Mouse (Mus musculus): ENCODE results near the gene Hectd3. TPM values are rescaled to one million over a fixed set of nuclear protein-coding genes. Genes with fewer than 3 reads are reported as not detected.

Hectd3 gene
- total and polyA plus RNA-seq, 3 experiments, result 6.6 to 8.6 (median 7.8) TPM

GRCm38 (mm10) chr4:117049485-117049884, 54.4 kb downstream of the Hectd3 start:
- no peak overlapping the region for H3K4me3 ChIP-seq (replicated peaks in 1 of 3; ENCODE audit: low read depth in 2 of 3, low read length in 2 of 3, poor library complexity in 1 of 3)
- no peak for DNase-seq (ENCODE audit: extremely low read depth)
- H3K79me2 ChIP-seq (replicated peaks; ENCODE audit: control insufficient read depth, extremely low read depth, insufficient read depth, poor library complexity, severe bottlenecking), result no peaks in the 10 kb centered on the region; the same call in 1 of the 2 replicates
- H3K9me3 ChIP-seq (replicated peaks; ENCODE audit: low read length), result no peaks in the 10 kb centered on the region
- peaks cover 22 to 73% of the 10 kb centered on the region in 2 experiments for H3K36me3 ChIP-seq (replicated peaks in 1 of 2; ENCODE audit: control insufficient read depth in 1 of 2, insufficient read depth in 1 of 2, low read length in 1 of 2)
- in situ Hi-C loops (cut with MboI; ENCODE audit: low pct_ligation_motif_present, low pct_unique_long_range_greater_than_20kb, low sequenced_read_pairs) (no loop called here), dilution Hi-C loops (cut with MboI; ENCODE audit: extremely low pct_ligation_motif_present, extremely low pct_unique_long_range_greater_than_20kb, low sequenced_read_pairs) (no loop called here)
- no peak overlapping the region for H3K9ac ChIP-seq (ENCODE audit: insufficient read depth, low read depth)
- H3K4me2 ChIP-seq (ENCODE audit: insufficient read depth, low read depth, poor library complexity, severe bottlenecking), result no peak overlapping the region
- no peak overlapping the region for H3K27ac ChIP-seq (ENCODE audit: insufficient read depth, low read depth)
- peaks cover 0 to 9% of the 10 kb centered on the region in 2 experiments; a peak in 2 of 4 replicates for H3K4me1 ChIP-seq (ENCODE audit: control insufficient read depth in 1 of 2, insufficient read depth in 2 of 2)
- no peak for TF ChIP-seq RCOR1 (conservative IDR thresholded peaks at IDR 0.05; ENCODE audit: low read depth, low read length)
- TF ChIP-seq ZC3H11A (IDR thresholded peaks at IDR 0.05; ENCODE audit: low read depth, low read length), result no peak
- no peaks in the 10 kb centered on the region for H3K27me3 ChIP-seq (replicated peaks)

- Histone ChIP-seq H3K27me3 (replicated peaks) (no peaks in the 10 kb centered on the region), H3K9ac (ENCODE audit: insufficient read depth, low read depth) (no peak overlapping the region), H3K4me2 (ENCODE audit: insufficient read depth, low read depth, poor library complexity, severe bottlenecking) (no peak overlapping the region), H3K79me2 (replicated peaks; ENCODE audit: control insufficient read depth, extremely low read depth, insufficient read depth, poor library complexity, severe bottlenecking) (no peaks in the 10 kb centered on the region), H3K4me1 (ENCODE audit: control insufficient read depth in 1 of 2, insufficient read depth in 2 of 2) (0 out of 4 replicates have a peak, but pooled peaks cover 0 to 3% of the 10 kb centered on the region in 2 experiments), H3K27ac (ENCODE audit: insufficient read depth, low read depth) (no peak overlapping the region), H3K4me3 (replicated peaks in 1 of 3; ENCODE audit: low read depth in 2 of 3, low read length in 2 of 3, poor library complexity in 1 of 3) (no peak overlapping the region), H3K9me3 (replicated peaks; ENCODE audit: low read length) (no peaks in the 10 kb centered on the region), H3K36me3 (replicated peaks in 1 of 2; ENCODE audit: control insufficient read depth in 1 of 2, insufficient read depth in 1 of 2, low read length in 1 of 2) (peaks cover 20 to 67% of the 10 kb centered on the region in 2 experiments)
- in situ Hi-C loops (cut with MboI; ENCODE audit: low pct_ligation_motif_present, low pct_unique_long_range_greater_than_20kb, low sequenced_read_pairs), result no loop called here
- no peak for DNase-seq (ENCODE audit: extremely low read depth)
- TF ChIP-seq USF2 (conservative IDR thresholded peaks at IDR 0.05; ENCODE audit: low read depth, low read length) (no peak), NRF1 (IDR thresholded peaks at IDR 0.05; ENCODE audit: low read depth, low read length) (no peak), JUND (conservative IDR thresholded peaks at IDR 0.05; ENCODE audit: low read depth, low read length) (no peak), SIN3A (IDR thresholded peaks at IDR 0.05; ENCODE audit: low read length) (no peak), SMC3 (IDR thresholded peaks at IDR 0.05; ENCODE audit: low read depth, low read length) (no peak), NELFE (IDR thresholded peaks at IDR 0.05; ENCODE audit: low read depth, low read length) (no peak), MAX (IDR thresholded peaks at IDR 0.05; ENCODE audit: low read length) (no peak)
- dilution Hi-C loops (cut with MboI; ENCODE audit: extremely low pct_ligation_motif_present, extremely low pct_unique_long_range_greater_than_20kb, low sequenced_read_pairs), result no loop called here
These were observed 57.5 kb downstream of the Hectd3 start for GRCm38 (mm10) chr4:117052626-117053025.

GRCm38 (mm10) chr4:117053956-117054355, 58.8 kb downstream of the Hectd3 start:
- Histone ChIP-seq H3K4me1 (ENCODE audit: control insufficient read depth in 1 of 2, insufficient read depth in 2 of 2) (0 out of 4 replicates have a peak, but pooled peaks cover 0 to 3% of the 10 kb centered on the region in 2 experiments), H3K4me3 (replicated peaks in 1 of 3; ENCODE audit: low read depth in 2 of 3, low read length in 2 of 3, poor library complexity in 1 of 3) (no peak overlapping the region), H3K9ac (ENCODE audit: insufficient read depth, low read depth) (no peak overlapping the region), H3K27ac (ENCODE audit: insufficient read depth, low read depth) (no peak overlapping the region), H3K4me2 (ENCODE audit: insufficient read depth, low read depth, poor library complexity, severe bottlenecking) (no peak overlapping the region), H3K27me3 (replicated peaks) (no peaks in the 10 kb centered on the region), H3K9me3 (replicated peaks; ENCODE audit: low read length) (no peaks in the 10 kb centered on the region), H3K79me2 (replicated peaks; ENCODE audit: control insufficient read depth, extremely low read depth, insufficient read depth, poor library complexity, severe bottlenecking) (no peaks in the 10 kb centered on the region), H3K36me3 (replicated peaks in 1 of 2; ENCODE audit: control insufficient read depth in 1 of 2, insufficient read depth in 1 of 2, low read length in 1 of 2) (peaks cover 23 to 66% of the 10 kb centered on the region in 2 experiments)
- in situ Hi-C loops (cut with MboI; ENCODE audit: low pct_ligation_motif_present, low pct_unique_long_range_greater_than_20kb, low sequenced_read_pairs), result no loop called here
- dilution Hi-C loops (cut with MboI; ENCODE audit: extremely low pct_ligation_motif_present, extremely low pct_unique_long_range_greater_than_20kb, low sequenced_read_pairs), result no loop called here
- TF ChIP-seq HCFC1 (IDR thresholded peaks at IDR 0.05; ENCODE audit: low read depth, low read length), result no peak
- DNase-seq (ENCODE audit: extremely low read depth), result no peak

Other genes with a start within 250 kb of the Hectd3 start
- gene Toe1, start 187.7 kb upstream of the Hectd3 start, total RNA-seq (2012; rRNA removed), result 31.3 and 39.0 TPM in 2 replicates
- 45.2 and 47.8 TPM in 2 replicates for gene Toe1, start 187.7 kb upstream of the Hectd3 start, total RNA-seq (2014; rRNA removed)
- 37.0 and 40.3 TPM in 2 replicates for gene Toe1, start 187.7 kb upstream of the Hectd3 start, polyA plus RNA-seq (2012; ENCODE audit: insufficient read length, low read depth)
- gene Mutyh, start 187.6 kb upstream of the Hectd3 start, total RNA-seq (2012; rRNA removed), result 11.2 and 12.1 TPM in 2 replicates
- gene Mutyh, start 187.6 kb upstream of the Hectd3 start, total RNA-seq (2014; rRNA removed), result 12.5 and 15.7 TPM in 2 replicates
- 10.5 and 13.1 TPM in 2 replicates for gene Mutyh, start 187.6 kb upstream of the Hectd3 start, polyA plus RNA-seq (2012; ENCODE audit: insufficient read length, low read depth)
- gene Hpdl, start 173.6 kb upstream of the Hectd3 start, total RNA-seq (2012; rRNA removed), result 1.2 and 1.6 TPM in 2 replicates
- gene Hpdl, start 173.6 kb upstream of the Hectd3 start, total RNA-seq (2014; rRNA removed), result 0.20 and 0.31 TPM in 2 replicates
- gene Hpdl, start 173.6 kb upstream of the Hectd3 start, polyA plus RNA-seq (2012; ENCODE audit: insufficient read length, low read depth), result 0.59 and 0.67 TPM in 2 replicates
- gene Zswim5, start 117.9 kb upstream of the Hectd3 start, total RNA-seq (2012; rRNA removed), result 0.92 and 1.1 TPM in 2 replicates
- 1.0 and 1.2 TPM in 2 replicates for gene Zswim5, start 117.9 kb upstream of the Hectd3 start, total RNA-seq (2014; rRNA removed)
- gene Zswim5, start 117.9 kb upstream of the Hectd3 start, polyA plus RNA-seq (2012; ENCODE audit: insufficient read length, low read depth), result 0.98 and 1.2 TPM in 2 replicates
- 62.1 and 66.4 TPM in 2 replicates for gene Urod, start 904 bp upstream of the Hectd3 start, total RNA-seq (2012; rRNA removed)
- 81.0 and 82.1 TPM in 2 replicates for gene Urod, start 904 bp upstream of the Hectd3 start, total RNA-seq (2014; rRNA removed)
- 53.1 and 57.7 TPM in 2 replicates for gene Urod, start 904 bp upstream of the Hectd3 start, polyA plus RNA-seq (2012; ENCODE audit: insufficient read length, low read depth)
- 49.9 and 62.2 TPM in 2 replicates for gene Eif2b3, start 24.1 kb downstream of the Hectd3 start, total RNA-seq (2012; rRNA removed)
- gene Eif2b3, start 24.1 kb downstream of the Hectd3 start, total RNA-seq (2014; rRNA removed), result 88.7 and 96.2 TPM in 2 replicates
- 83.3 and 84.9 TPM in 2 replicates for gene Eif2b3, start 24.1 kb downstream of the Hectd3 start, polyA plus RNA-seq (2012; ENCODE audit: insufficient read length, low read depth)
- 0.04 and 0.21 TPM in 2 replicates for gene Ptch2, start 100.8 kb downstream of the Hectd3 start, total RNA-seq (2012; rRNA removed)
- gene Ptch2, start 100.8 kb downstream of the Hectd3 start, total RNA-seq (2014; rRNA removed), result not detected in 2 replicates
- 0.46 and 0.79 TPM in 2 replicates for gene Ptch2, start 100.8 kb downstream of the Hectd3 start, polyA plus RNA-seq (2012; ENCODE audit: insufficient read length, low read depth)
- 31.5 and 32.4 TPM in 2 replicates for gene Btbd19, start 130.4 kb downstream of the Hectd3 start, total RNA-seq (2012; rRNA removed)
- gene Btbd19, start 130.4 kb downstream of the Hectd3 start, total RNA-seq (2014; rRNA removed), result 49.7 and 51.1 TPM in 2 replicates
- gene Btbd19, start 130.4 kb downstream of the Hectd3 start, polyA plus RNA-seq (2012; ENCODE audit: insufficient read length, low read depth), result 32.9 and 36.3 TPM in 2 replicates
- gene Tctex1d4, start 131.5 kb downstream of the Hectd3 start, total RNA-seq (2012; rRNA removed), result 0.55 and 0.98 TPM in 2 replicates
- gene Tctex1d4, start 131.5 kb downstream of the Hectd3 start, total RNA-seq (2014; rRNA removed), result not detected in 2 replicates
- gene Tctex1d4, start 131.5 kb downstream of the Hectd3 start, polyA plus RNA-seq (2012; ENCODE audit: insufficient read length, low read depth), result not detected in 2 replicates
- gene Plk3, start 138.6 kb downstream of the Hectd3 start, total RNA-seq (2012; rRNA removed), result 12.0 and 13.8 TPM in 2 replicates
- gene Plk3, start 138.6 kb downstream of the Hectd3 start, total RNA-seq (2014; rRNA removed), result 8.6 and 8.8 TPM in 2 replicates
- 14.7 and 18.5 TPM in 2 replicates for gene Plk3, start 138.6 kb downstream of the Hectd3 start, polyA plus RNA-seq (2012; ENCODE audit: insufficient read length, low read depth)
- 5,379 and 5,435 TPM in 2 replicates for gene Rps8, start 160.9 kb downstream of the Hectd3 start, total RNA-seq (2012; rRNA removed)
- 2,191 and 2,455 TPM in 2 replicates for gene Rps8, start 160.9 kb downstream of the Hectd3 start, total RNA-seq (2014; rRNA removed)
- gene Rps8, start 160.9 kb downstream of the Hectd3 start, polyA plus RNA-seq (2012; ENCODE audit: insufficient read length, low read depth), result 1,480 and 1,967 TPM in 2 replicates
- gene Kif2c, start 187.3 kb downstream of the Hectd3 start, total RNA-seq (2012; rRNA removed), result 33.9 and 39.6 TPM in 2 replicates
- gene Kif2c, start 187.3 kb downstream of the Hectd3 start, total RNA-seq (2014; rRNA removed), result 34.0 and 36.8 TPM in 2 replicates
- gene Kif2c, start 187.3 kb downstream of the Hectd3 start, polyA plus RNA-seq (2012; ENCODE audit: insufficient read length, low read depth), result 40.3 and 43.1 TPM in 2 replicates

Data from CH12.LX (cell line).